13 mouse cellular contexts compared by ENCODE assay signal in the genomic region with DNA sequence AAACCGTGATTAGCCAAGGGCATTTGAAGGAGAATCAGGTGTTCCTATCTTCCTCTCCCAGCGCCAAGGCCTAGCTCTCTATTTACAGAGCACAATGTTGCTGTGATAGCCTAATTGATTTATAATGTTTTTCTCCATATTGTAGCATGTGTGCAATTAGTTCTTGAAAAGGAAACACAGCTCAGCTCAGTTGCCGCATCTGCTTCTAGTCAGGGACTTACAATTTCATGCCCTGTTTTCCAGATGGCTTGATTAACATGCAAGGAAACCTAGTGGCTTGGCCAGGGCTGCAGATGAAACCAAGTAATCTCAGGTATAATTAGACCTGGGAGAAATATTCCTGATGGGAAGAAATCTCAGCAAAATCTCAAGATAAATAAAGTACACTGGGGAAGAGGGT.
"Had no signal": no experiment of that assay in that cellular context is flagged by ENCODE, and none has a peak within 500 bp of the region (broad histone marks: within the 10 kb centered on the region; RNA-seq: fewer than 3 reads in every experiment).

No protein-coding gene starts in this region.

- H3K4me3 ChIP-seq: left cerebral cortex, adult 2 months; liver, embryonic 12.5 days; midbrain, embryonic 15.5 days; neural tube, embryonic 13.5 days had no signal

- H3K9me3 ChIP-seq: liver, embryonic 12.5 days; midbrain, embryonic 15.5 days had no signal

- H3K4me1 ChIP-seq: liver, embryonic 12.5 days; midbrain, embryonic 15.5 days; neural tube, embryonic 13.5 days had no signal

- H3K36me3 ChIP-seq: liver, embryonic 12.5 days; midbrain, embryonic 15.5 days; neural tube, embryonic 13.5 days had no signal

- H3K9ac ChIP-seq: liver, embryonic 12.5 days; lung, embryonic 14.5 days; midbrain, embryonic 15.5 days; neural tube, embryonic 13.5 days had no signal

- ATAC-seq: liver, embryonic 12.5 days; midbrain, embryonic 15.5 days had no signal

- DNase-seq: kidney, postnatal 10 days; kidney, postnatal 4 days; lung, embryonic 14.5 days; lung, postnatal 10 days; retina, postnatal 1 day; right cerebral cortex, postnatal 4 days; spleen, adult 18-20 months; thymus, adult 18-20 months; thymus, postnatal 14 days had no signal

- H3K27ac ChIP-seq: left cerebral cortex, adult 2 months; liver, embryonic 12.5 days; midbrain, embryonic 15.5 days; neural tube, embryonic 13.5 days had no signal

- H3K27me3 ChIP-seq: liver, embryonic 12.5 days; midbrain, embryonic 15.5 days had no signal

- H3K4me2 ChIP-seq: liver, embryonic 12.5 days; lung, embryonic 14.5 days; midbrain, embryonic 15.5 days; neural tube, embryonic 13.5 days had no signal
